In genomic region chr5:125466483-125466882, GRCm38 (mm10) we compare ENCODE assay signal across 9 mouse cellular contexts. TPM values are rescaled to one million over a fixed set of nuclear protein-coding genes. Genes with fewer than 3 reads are reported as not detected.
DNase-seq lines count a peak whose midpoint lies in the region; ATAC-seq and TF ChIP-seq lines count a peak whose summit lies in the region.
"Had no signal": no experiment of that assay in that cellular context is flagged by ENCODE, and none has a peak within 500 bp of the region (broad histone marks: within the 10 kb centered on the region; RNA-seq: fewer than 3 reads in every experiment).

No protein-coding gene starts in this region.

- ATAC-seq in midbrain, embryonic 14.5 days (ENCODE audit: low FRiP score, low TSS enrichment): no peak

- no peaks in the 10 kb centered on the region for H3K36me3 ChIP-seq in kidney, adult 2 months (ENCODE audit: control insufficient read depth, insufficient read depth, low read length)
- H3K36me3 ChIP-seq in embryonic facial prominence, embryonic 10.5 days (replicated peaks): no peaks in the 10 kb centered on the region
- no peaks in the 10 kb centered on the region for H3K36me3 ChIP-seq in midbrain, embryonic 14.5 days (ENCODE audit: control insufficient read depth, insufficient read depth, low read length)
- H3K36me3 ChIP-seq: embryonic facial prominence, embryonic 12.5 days had no signal

- no peak for TF ChIP-seq CTCF in kidney, adult 2 months (conservative IDR thresholded peaks at IDR 0.05; ENCODE audit: insufficient read depth, insufficient read length, low read depth, low read length)

- peak; percentile 73 for DNase-seq in kidney, adult 2 months
- DNase-seq in kidney, postnatal 4 days: no peak
- no peak for DNase-seq in embryonic facial prominence, embryonic 10.5 days (ENCODE audit: low spot score)
- peak; percentile 32 to 50 for DNase-seq in kidney, postnatal 25 days
- no peak for DNase-seq in midbrain, embryonic 14.5 days
- DNase-seq in frontal cortex, postnatal 14 days (ENCODE audit: low spot score in 2 of 2): no peak
- DNase-seq in embryo, embryonic 10 days (ENCODE audit: low spot score): no peak

- 57% methylated on average over 5 of the region's 5 CpGs for WGBS in kidney, adult 2 months
- WGBS in embryonic facial prominence, embryonic 10.5 days: 91% methylated on average over 5 of the region's 5 CpGs
- 88% methylated on average over 5 of the region's 5 CpGs for WGBS in midbrain, embryonic 14.5 days

- H3K9me3 ChIP-seq in embryonic facial prominence, embryonic 10.5 days: no peaks in the 10 kb centered on the region
- no peaks in the 10 kb centered on the region for H3K9me3 ChIP-seq in midbrain, embryonic 14.5 days (ENCODE audit: control insufficient read depth, low read length)
- H3K9me3 ChIP-seq: embryonic facial prominence, embryonic 12.5 days; G1E had no signal

- H3K4me3 ChIP-seq in kidney, adult 2 months (ENCODE audit: insufficient read depth, low read depth, low read length): no peak overlapping the region
- 0 out of 2 replicates have a peak overlapping the region, but pooled peaks have one; percentile 47 for H3K4me3 ChIP-seq in embryonic facial prominence, embryonic 10.5 days
- H3K4me3 ChIP-seq in midbrain, embryonic 14.5 days (replicated peaks; ENCODE audit: low read depth, low read length): no peak overlapping the region

- H3K4me2 ChIP-seq in midbrain, embryonic 14.5 days (ENCODE audit: low read length): peak overlapping the region; percentile 55

- no peak overlapping the region for H3K9ac ChIP-seq in midbrain, embryonic 14.5 days (replicated peaks; ENCODE audit: low read length)
- H3K9ac ChIP-seq: embryonic facial prominence, embryonic 12.5 days had no signal

- peak overlapping the region; percentile 87 for H3K27ac ChIP-seq in kidney, adult 2 months (ENCODE audit: insufficient read depth, low read depth, low read length)
- peak overlapping the region; percentile 70; the same call in 1 of the 2 replicates for H3K27ac ChIP-seq in embryonic facial prominence, embryonic 10.5 days (replicated peaks)
- no peak overlapping the region for H3K27ac ChIP-seq in midbrain, embryonic 14.5 days (replicated peaks; ENCODE audit: low read depth, low read length)
- H3K27ac ChIP-seq: embryonic facial prominence, embryonic 12.5 days had no signal

- no peak for TF ChIP-seq POLR2A in kidney, adult 2 months (IDR thresholded peaks at IDR 0.05; ENCODE audit: low read depth, low read length)

- peaks cover 13% of the 10 kb centered on the region; the same call in 1 of the 2 replicates for H3K4me1 ChIP-seq in kidney, adult 2 months (ENCODE audit: control insufficient read depth, insufficient read depth, low read length)
- peaks cover 6% of the 10 kb centered on the region for H3K4me1 ChIP-seq in embryonic facial prominence, embryonic 10.5 days
- no peaks in the 10 kb centered on the region for H3K4me1 ChIP-seq in midbrain, embryonic 14.5 days (ENCODE audit: control insufficient read depth, insufficient read depth, low read length)

- H3K27me3 ChIP-seq in kidney, adult 2 months (replicated peaks; ENCODE audit: control insufficient read depth, insufficient read depth, low read length): no peaks in the 10 kb centered on the region
- no peaks in the 10 kb centered on the region for H3K27me3 ChIP-seq in embryonic facial prominence, embryonic 10.5 days (replicated peaks; ENCODE audit: low read depth, poor library complexity, severe bottlenecking)
- no peaks in the 10 kb centered on the region for H3K27me3 ChIP-seq in midbrain, embryonic 14.5 days (ENCODE audit: control insufficient read depth, insufficient read depth, low read length)
- H3K27me3 ChIP-seq: embryonic facial prominence, embryonic 12.5 days had no signal

RNA-seq across cellular contexts. Expression of gene Aacs, which starts 9.1 kb away (rescaled TPM):
- polyA plus RNA-seq in kidney, adult 2 months (2012; rRNA removed): 102 and 131 TPM in 2 replicates
- polyA plus RNA-seq in embryonic facial prominence, embryonic 10.5 days (2016; fragmentation: Nextera tagmentation; extraction: Ambion mirVana): 51.2 and 60.1 TPM in 2 replicates
- polyA plus RNA-seq in midbrain, embryonic 14.5 days (2014; fragmentation: Nextera tagmentation; extraction: Ambion mirVana): 63.6 and 71.3 TPM in 2 replicates

RNA-seq across cellular contexts. Expression of gene Bri3bp, which starts 25.1 kb away (rescaled TPM):
- polyA plus RNA-seq in kidney, adult 2 months (2012; rRNA removed): 12.1 and 13.0 TPM in 2 replicates
- polyA plus RNA-seq in embryonic facial prominence, embryonic 10.5 days (2016; fragmentation: Nextera tagmentation; extraction: Ambion mirVana): 50.9 and 52.2 TPM in 2 replicates
- 26.8 and 37.8 TPM in 2 replicates for polyA plus RNA-seq in midbrain, embryonic 14.5 days (2014; fragmentation: Nextera tagmentation; extraction: Ambion mirVana)

RNA-seq across cellular contexts. Expression of gene Dhx37, which starts 32.6 kb away (rescaled TPM):
- 10.8 and 16.4 TPM in 2 replicates for polyA plus RNA-seq in kidney, adult 2 months (2012; rRNA removed)
- polyA plus RNA-seq in embryonic facial prominence, embryonic 10.5 days (2016; fragmentation: Nextera tagmentation; extraction: Ambion mirVana): 24.1 and 24.2 TPM in 2 replicates
- polyA plus RNA-seq in midbrain, embryonic 14.5 days (2014; fragmentation: Nextera tagmentation; extraction: Ambion mirVana): 8.5 and 9.8 TPM in 2 replicates

Comparison
In these comparisons a context has a peak if more than half of its experiments do, and no peak if none do; other contexts are left out.
1. DNase-seq: peak in kidney, adult 2 months (single experiment) and kidney, postnatal 25 days (2 of 2); none in kidney, postnatal 4 days (0 of 2), embryonic facial prominence, embryonic 10.5 days (single experiment), midbrain, embryonic 14.5 days (single experiment), frontal cortex, postnatal 14 days (0 of 2) and embryo, embryonic 10 days (single experiment).